Mouse (Mus musculus): ENCODE data around the gene Naa10. TPM values are rescaled to one million over a fixed set of nuclear protein-coding genes. Genes with fewer than 3 reads are reported as not detected.
A peak's percentile ranks its signal among the peaks of the same experiment; 100 is the strongest.

The Naa10 gene
- polyA plus RNA-seq, 1 experiment = 42.7 TPM

- Histone ChIP-seq H3K4me1 (ENCODE audit: control insufficient read depth, insufficient read depth, low read length) (no peaks in the 10 kb centered on the region), H3K27ac (ENCODE audit: insufficient read depth, low read length) (no peak within 1 kb of the TSS), H3K4me3 (ENCODE audit: insufficient read depth, low read length) (no peak within 1 kb of the TSS)
- no peak for TF ChIP-seq POLR2A (IDR thresholded peaks at IDR 0.05; ENCODE audit: low read depth, low read length)
- no peak for TF ChIP-seq CTCF (IDR thresholded peaks at IDR 0.05; ENCODE audit: borderline replicate concordance, insufficient read depth, low read length)
Measured at GRCm38 (mm10) chrX:73891551-73892152, 30.1 kb downstream of the Naa10 start, which contains the start of gene Avpr2. Avpr2 (plus strand) TSS chrX:73892102.

GRCm38 (mm10) chrX:73881463-73881862, 40.3 kb downstream of the Naa10 start:
- no peak for TF ChIP-seq CTCF (IDR thresholded peaks at IDR 0.05; ENCODE audit: borderline replicate concordance, insufficient read depth, low read length)
- TF ChIP-seq POLR2A (IDR thresholded peaks at IDR 0.05; ENCODE audit: low read depth, low read length) = no peak
- no peak overlapping the region for H3K4me3 ChIP-seq (ENCODE audit: insufficient read depth, low read length)
- no peaks in the 10 kb centered on the region for H3K4me1 ChIP-seq (ENCODE audit: control insufficient read depth, insufficient read depth, low read length)
- H3K27ac ChIP-seq (ENCODE audit: insufficient read depth, low read length) = no peak overlapping the region

GRCm38 (mm10) chrX:73881036-73881427, 40.7 kb downstream of the Naa10 start:
- H3K4me3 ChIP-seq (ENCODE audit: insufficient read depth, low read length) = 0 out of 2 replicates have a peak overlapping the region, but pooled peaks have one; percentile 12
- H3K27ac ChIP-seq (ENCODE audit: insufficient read depth, low read length) = no peak overlapping the region
- H3K4me1 ChIP-seq (ENCODE audit: control insufficient read depth, insufficient read depth, low read length) = no peaks in the 10 kb centered on the region
- TF ChIP-seq POLR2A (IDR thresholded peaks at IDR 0.05; ENCODE audit: low read depth, low read length) = no peak
- no peak for TF ChIP-seq CTCF (IDR thresholded peaks at IDR 0.05; ENCODE audit: borderline replicate concordance, insufficient read depth, low read length)

- Histone ChIP-seq H3K27ac (ENCODE audit: insufficient read depth, low read length) (no peak overlapping the region), H3K4me1 (ENCODE audit: control insufficient read depth, insufficient read depth, low read length) (no peaks in the 10 kb centered on the region), H3K4me3 (ENCODE audit: insufficient read depth, low read length) (peak overlapping the region; percentile 12)
- no peak for TF ChIP-seq CTCF (IDR thresholded peaks at IDR 0.05; ENCODE audit: borderline replicate concordance, insufficient read depth, low read length)
- no peak for TF ChIP-seq POLR2A (IDR thresholded peaks at IDR 0.05; ENCODE audit: low read depth, low read length)
Measured at GRCm38 (mm10) chrX:73880194-73881035, 41.3 kb downstream of the Naa10 start.

- Histone ChIP-seq H3K4me3 (ENCODE audit: insufficient read depth, low read length) (no peak overlapping the region), H3K27ac (ENCODE audit: insufficient read depth, low read length) (no peak overlapping the region), H3K4me1 (ENCODE audit: control insufficient read depth, insufficient read depth, low read length) (no peaks in the 10 kb centered on the region)
- no peak for TF ChIP-seq CTCF (IDR thresholded peaks at IDR 0.05; ENCODE audit: borderline replicate concordance, insufficient read depth, low read length)
- no peak for TF ChIP-seq POLR2A (IDR thresholded peaks at IDR 0.05; ENCODE audit: low read depth, low read length)
Measured at GRCm38 (mm10) chrX:73877014-73877413, 44.7 kb downstream of the Naa10 start.

- TF ChIP-seq POLR2A (IDR thresholded peaks at IDR 0.05; ENCODE audit: low read depth, low read length) (no peak), CTCF (IDR thresholded peaks at IDR 0.05; ENCODE audit: borderline replicate concordance, insufficient read depth, low read length) (no peak)
Measured at GRCm38 (mm10) chrX:73875881-73876280, 45.9 kb downstream of the Naa10 start.

GRCm38 (mm10) chrX:73871956-73872355, 49.8 kb downstream of the Naa10 start:
- TF ChIP-seq POLR2A (IDR thresholded peaks at IDR 0.05; ENCODE audit: low read depth, low read length) (no peak), CTCF (IDR thresholded peaks at IDR 0.05; ENCODE audit: borderline replicate concordance, insufficient read depth, low read length) (no peak)

More at GRCm38 (mm10) chrX:73875881-73876280, 45.9 kb downstream of the Naa10 start:
- Histone ChIP-seq H3K4me1 (ENCODE audit: control insufficient read depth, insufficient read depth, low read length) (no peaks in the 10 kb centered on the region), H3K4me3 (ENCODE audit: insufficient read depth, low read length) (no peak overlapping the region), H3K27ac (ENCODE audit: insufficient read depth, low read length) (no peak overlapping the region)

GRCm38 (mm10) chrX:73871474-73871873, 50.3 kb downstream of the Naa10 start:
- TF ChIP-seq POLR2A (IDR thresholded peaks at IDR 0.05; ENCODE audit: low read depth, low read length) (no peak), CTCF (IDR thresholded peaks at IDR 0.05; ENCODE audit: borderline replicate concordance, insufficient read depth, low read length) (no peak)
- Histone ChIP-seq H3K4me3 (ENCODE audit: insufficient read depth, low read length) (no peak overlapping the region), H3K4me1 (ENCODE audit: control insufficient read depth, insufficient read depth, low read length) (no peaks in the 10 kb centered on the region), H3K27ac (ENCODE audit: insufficient read depth, low read length) (no peak overlapping the region)

More at GRCm38 (mm10) chrX:73871956-73872355, 49.8 kb downstream of the Naa10 start:
- Histone ChIP-seq H3K4me3 (ENCODE audit: insufficient read depth, low read length) (no peak overlapping the region), H3K27ac (ENCODE audit: insufficient read depth, low read length) (no peak overlapping the region), H3K4me1 (ENCODE audit: control insufficient read depth, insufficient read depth, low read length) (no peaks in the 10 kb centered on the region)

GRCm38 (mm10) chrX:73869334-73869733, 52.4 kb downstream of the Naa10 start:
- H3K4me3 ChIP-seq (ENCODE audit: insufficient read depth, low read length) = no peak overlapping the region
- H3K27ac ChIP-seq (ENCODE audit: insufficient read depth, low read length) = no peak overlapping the region
- H3K4me1 ChIP-seq (ENCODE audit: control insufficient read depth, insufficient read depth, low read length) = no peaks in the 10 kb centered on the region
- peak; percentile 23; the same call in 1 of the 2 replicates for TF ChIP-seq CTCF (IDR thresholded peaks at IDR 0.05; ENCODE audit: borderline replicate concordance, insufficient read depth, low read length)
- TF ChIP-seq POLR2A (IDR thresholded peaks at IDR 0.05; ENCODE audit: low read depth, low read length) = no peak

GRCm38 (mm10) chrX:73867852-73868251, 53.9 kb downstream of the Naa10 start:
- Histone ChIP-seq H3K4me3 (ENCODE audit: insufficient read depth, low read length) (no peak overlapping the region), H3K4me1 (ENCODE audit: control insufficient read depth, insufficient read depth, low read length) (no peaks in the 10 kb centered on the region), H3K27ac (ENCODE audit: insufficient read depth, low read length) (no peak overlapping the region)
- TF ChIP-seq POLR2A (IDR thresholded peaks at IDR 0.05; ENCODE audit: low read depth, low read length) (no peak), CTCF (IDR thresholded peaks at IDR 0.05; ENCODE audit: borderline replicate concordance, insufficient read depth, low read length) (no peak)
